Mouse (Mus musculus): ENCODE measurements around the gene Fstl4.

DNA sequence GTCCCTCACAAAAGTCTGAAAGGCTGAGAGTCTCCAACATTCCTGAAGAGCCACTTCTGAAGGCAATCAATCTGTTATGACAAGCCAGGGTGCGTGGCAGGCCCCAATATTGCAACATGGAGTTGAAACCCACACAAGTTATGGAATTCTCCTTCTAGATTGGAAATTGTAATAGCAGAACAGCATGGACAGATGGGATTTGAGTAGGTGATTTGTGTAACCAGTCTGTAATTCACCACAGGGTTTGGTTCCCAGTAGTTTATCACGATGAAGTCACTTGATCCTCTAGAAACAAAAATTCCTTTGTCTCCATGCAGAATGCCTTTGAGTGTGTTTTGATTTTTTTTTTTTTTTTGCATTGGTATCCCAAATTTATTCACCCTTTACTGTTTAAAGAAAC, 159.8 kb downstream of the Fstl4 start:
- TF ChIP-seq POLR2A (IDR thresholded peaks at IDR 0.05; ENCODE audit: low read depth, low read length) (no peak), CTCF (IDR thresholded peaks at IDR 0.05; ENCODE audit: extremely low read depth, insufficient read depth, insufficient read length, insufficient replicate concordance) (no peak)

All from spleen, adult 2 months (tissue).